Mouse (Mus musculus): Measurements from ENCODE around the gene Slc39a12. TPM values are rescaled to one million over a fixed set of nuclear protein-coding genes. Genes with fewer than 3 reads are reported as not detected.

Gene Slc39a12
- total RNA-seq (2023; ENCODE audit: inconsistent age) = not detected in 4 replicates

GRCm38 (mm10) chr2:14388162-14388561 lies at the start of gene Slc39a12:
TSS of gene Slc39a12 (plus strand) at chr2:14388316.

Other genes starting within 250 kb of the Slc39a12 start
- gene Tmem236, start 213.8 kb upstream of the Slc39a12 start, total RNA-seq (2023; ENCODE audit: inconsistent age) = 0.22 TPM in 1 of 4 replicates, not detected in the others
- 3.1 to 4.8 TPM (median 4.6 TPM) in 4 replicates for gene Mrc1, start 158.9 kb upstream of the Slc39a12 start, total RNA-seq (2023; ENCODE audit: inconsistent age)
- 0.36 TPM in 1 of 4 replicates, not detected in the others for gene Cacnb2, start 214.8 kb downstream of the Slc39a12 start, total RNA-seq (2023; ENCODE audit: inconsistent age)

All from B cell, adult (primary cell).